Mouse (Mus musculus) intestine, embryonic 14.5 days (tissue): ENCODE results near the gene Arrdc1. TPM values are rescaled to one million over a fixed set of nuclear protein-coding genes. Genes with fewer than 3 reads are reported as not detected.

Experiments
- ATAC-seq: fragments of 200-750 bp; cut with Nextera tagmentation; replicated peaks from 2 replicates; pipeline ENCODE4 v1.8.0; 2017; ENCODE audit warnings: low read depth, moderate number of reproducible peaks, moderate TSS enrichment, moderate library complexity; ENCODE audit not compliant: low FRiP score, low TSS enrichment
- DNase-seq: peaks from one replicate; pipeline ENCODE4 v3.0.0-alpha.2; 2018; ENCODE audit warnings: low spot score
- H3K27ac ChIP-seq: fragments of 300-500 bp; sonication (generic); 2 replicates; pipeline ENCODE4 v1.5.1; 2014; ENCODE audit warnings: low read depth, mild to moderate bottlenecking, control low read depth
- H3K27me3 ChIP-seq: fragments of 300-500 bp; sonication (generic); replicated peaks from 2 replicates; pipeline ENCODE4 v1.6.1; 2014; ENCODE audit warnings: low read length, control low read depth; ENCODE audit not compliant: control insufficient read depth, insufficient read depth
- H3K36me3 ChIP-seq: fragments of 300-500 bp; sonication (generic); 2 replicates; pipeline ENCODE4 v1.6.1; 2014; ENCODE audit warnings: low read length, control low read depth; ENCODE audit not compliant: control insufficient read depth, insufficient read depth
- H3K4me1 ChIP-seq: fragments of 300-500 bp; sonication (generic); replicated peaks from 2 replicates; pipeline ENCODE4 v1.6.1; 2014; ENCODE audit warnings: low read length, control low read depth, mixed read lengths; ENCODE audit not compliant: control insufficient read depth, insufficient read depth
- H3K4me2 ChIP-seq: fragments of 300-500 bp; sonication (generic); 2 replicates; pipeline ENCODE4 v1.6.1; 2014; ENCODE audit warnings: low read length
- H3K4me3 ChIP-seq: fragments of 300-500 bp; sonication (generic); 2 replicates; pipeline ENCODE4 v1.5.1; 2014; ENCODE audit warnings: low read depth, low read length, control low read depth, mixed read lengths
- H3K9ac ChIP-seq: fragments of 300-500 bp; sonication (generic); 2 replicates; pipeline ENCODE4 v1.6.1; 2014; ENCODE audit warnings: mild to moderate bottlenecking, low read length
- H3K9me3 ChIP-seq: fragments of 300-500 bp; sonication (generic); 2 replicates; pipeline ENCODE4 v1.6.1; 2016; ENCODE audit warnings: low read length, control low read depth; ENCODE audit not compliant: control insufficient read depth
- WGBS: fragments of 180-500 bp; shearing (Covaris S2); extraction: QIAGEN DNeasy Blood & Tissue Kit; methylation state at CpG from one replicate; pipeline ENCODE4 v1.1.7; 2014; 5-methylcytosine and 5-hydroxymethylcytosine counted together
- microRNA-seq: library from miRNA; unstranded; fragments of <30 nt; microRNA quantifications from one replicate; pipeline ENCODE4, GENCODE M21; 2016
- polyA plus RNA-seq: library from polyadenylated mRNA; unstranded; fragments of >200 nt; fragmentation: Nextera tagmentation; extraction: Ambion mirVana; gene quantifications from 2 replicates; pipeline ENCODE4 v1.2.1, GENCODE M21; 2014

Gene Arrdc1
- polyA plus RNA-seq, 1 experiment from 2014 or later = 72.8 TPM

GRCm38 (mm10) chr2:24894211-24894610 is 40.8 kb downstream of the Arrdc1 start:
- WGBS = 95% methylated on average over 1 of the region's 1 CpGs
- Histone ChIP-seq H3K4me3 (no peak overlapping the region), H3K27me3 (no peaks in the 10 kb centered on the region), H3K9ac (no peak overlapping the region), H3K9me3 (no peaks in the 10 kb centered on the region), H3K4me1 (no peaks in the 10 kb centered on the region), H3K4me2 (no peak overlapping the region), H3K36me3 (no peaks in the 10 kb centered on the region), H3K27ac (no peak overlapping the region)
- DNase-seq = no peak
- ATAC-seq = no peak

- 80% methylated on average over 5 of the region's 5 CpGs for WGBS
- Histone ChIP-seq H3K9me3 (no peaks in the 10 kb centered on the region), H3K4me3 (no peak overlapping the region), H3K9ac (no peak overlapping the region), H3K27me3 (no peaks in the 10 kb centered on the region), H3K4me1 (no peaks in the 10 kb centered on the region), H3K27ac (no peak overlapping the region), H3K4me2 (no peak overlapping the region), H3K36me3 (no peaks in the 10 kb centered on the region)
- DNase-seq (no peak), ATAC-seq (no peak)
Observed at GRCm38 (mm10) chr2:24892318-24892717, 42.7 kb downstream of the Arrdc1 start.

GRCm38 (mm10) chr2:24890541-24891447 is 44.3 kb downstream of the Arrdc1 start:
- no peak overlapping the region for H3K4me3 ChIP-seq
- H3K27me3 ChIP-seq = no peaks in the 10 kb centered on the region
- ATAC-seq (no peak), DNase-seq (no peak)
- no peak overlapping the region for H3K9ac ChIP-seq
- H3K4me1 ChIP-seq = no peaks in the 10 kb centered on the region
- no peaks in the 10 kb centered on the region for H3K9me3 ChIP-seq
- H3K4me2 ChIP-seq = no peak overlapping the region
- WGBS = 75% methylated on average over 6 of the region's 6 CpGs
- peaks cover 4% of the 10 kb centered on the region; the same call in 1 of the 2 replicates for H3K36me3 ChIP-seq
- no peak overlapping the region for H3K27ac ChIP-seq

DNA sequence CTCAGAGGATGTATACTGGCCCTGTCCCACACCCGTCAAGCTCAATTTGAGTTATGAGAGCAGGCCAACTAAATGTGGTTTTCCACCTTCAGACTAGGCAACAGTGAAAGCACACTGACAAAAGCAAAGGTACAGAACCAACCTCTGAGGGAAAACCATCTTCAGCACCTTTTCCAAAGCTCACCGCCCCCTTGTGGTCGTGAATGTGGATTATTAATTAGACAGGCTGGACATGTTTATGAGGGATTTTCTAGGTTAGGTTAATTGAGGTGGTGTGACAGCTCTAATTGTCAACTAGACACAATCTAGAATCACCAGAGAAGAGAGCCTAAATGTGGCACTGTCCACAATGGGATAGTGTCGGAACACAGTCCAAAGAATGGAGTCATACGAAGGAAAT is 46.2 kb downstream of the Arrdc1 start:
- Histone ChIP-seq H3K27ac (no peak overlapping the region), H3K4me2 (no peak overlapping the region), H3K27me3 (no peaks in the 10 kb centered on the region), H3K4me1 (no peaks in the 10 kb centered on the region), H3K4me3 (no peak overlapping the region), H3K36me3 (peaks cover 20% of the 10 kb centered on the region), H3K9ac (no peak overlapping the region), H3K9me3 (no peaks in the 10 kb centered on the region)
- 85% methylated on average over 5 of the region's 5 CpGs for WGBS
- ATAC-seq = no peak
- DNase-seq = no peak

DNA sequence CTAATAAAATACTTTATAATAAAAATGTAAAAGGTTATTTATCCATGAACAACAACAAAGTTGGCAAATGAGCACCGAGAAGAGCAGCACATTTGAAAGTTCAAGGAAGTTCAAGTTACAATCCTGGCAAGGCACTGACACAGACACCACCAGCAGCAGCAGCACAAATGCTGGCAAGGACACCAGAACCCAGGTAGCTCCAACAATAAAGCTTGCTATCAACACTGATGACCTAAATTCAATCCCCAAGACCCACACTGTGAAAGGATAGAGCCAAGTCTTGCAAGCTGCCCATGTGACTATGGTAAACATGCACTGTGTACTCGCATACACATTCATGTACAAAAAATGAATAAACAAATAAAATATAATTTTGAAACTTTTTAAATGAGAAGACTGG is 54.4 kb downstream of the Arrdc1 start:
- WGBS = 96% methylated on average over 2 of the region's 2 CpGs

More for the DNA sequence above, 54.4 kb downstream of the Arrdc1 start:
- H3K9ac ChIP-seq = no peak overlapping the region
- no peaks in the 10 kb centered on the region for H3K4me1 ChIP-seq
- ATAC-seq (no peak), DNase-seq (no peak)
- H3K36me3 ChIP-seq = peaks cover 69% of the 10 kb centered on the region
- no peaks in the 10 kb centered on the region for H3K9me3 ChIP-seq
- H3K4me2 ChIP-seq = no peak overlapping the region
- H3K27ac ChIP-seq = no peak overlapping the region
- H3K4me3 ChIP-seq = no peak overlapping the region
- no peaks in the 10 kb centered on the region for H3K27me3 ChIP-seq

Small RNA genes within 50 kb of the gene (microRNA-seq; reads per million reads assigned to microRNA genes)
- gene Gm22875 = not detected

Other genes with a start within 250 kb of the Arrdc1 start
- 0.91 and 1.0 TPM in 2 replicates for gene Cacna1b, start 172.1 kb downstream of the Arrdc1 start, polyA plus RNA-seq
- gene Ehmt1, start 15.6 kb downstream of the Arrdc1 start, polyA plus RNA-seq = 83.0 and 85.5 TPM in 2 replicates
- 13.0 and 18.1 TPM in 2 replicates for gene Zmynd19, start 14.5 kb upstream of the Arrdc1 start, polyA plus RNA-seq
- gene Dph7, start 27.1 kb upstream of the Arrdc1 start, polyA plus RNA-seq = 22.9 and 25.6 TPM in 2 replicates
- gene Mrpl41, start 39.8 kb upstream of the Arrdc1 start, polyA plus RNA-seq = 143 and 147 TPM in 2 replicates
- gene Pnpla7, start 40.8 kb upstream of the Arrdc1 start, polyA plus RNA-seq = 6.8 and 8.2 TPM in 2 replicates
- gene Nsmf, start 119.1 kb upstream of the Arrdc1 start, polyA plus RNA-seq = 44.3 and 50.0 TPM in 2 replicates
- gene Entpd8, start 145.1 kb upstream of the Arrdc1 start, polyA plus RNA-seq = 6.0 and 7.3 TPM in 2 replicates
- 2.3 and 5.7 TPM in 2 replicates for gene Noxa1, start 159.9 kb upstream of the Arrdc1 start, polyA plus RNA-seq
- gene Nrarp, start 245.5 kb upstream of the Arrdc1 start, polyA plus RNA-seq = 8.2 and 13.2 TPM in 2 replicates